Mouse (Mus musculus): ENCODE results near the gene Hexa.

DNA sequence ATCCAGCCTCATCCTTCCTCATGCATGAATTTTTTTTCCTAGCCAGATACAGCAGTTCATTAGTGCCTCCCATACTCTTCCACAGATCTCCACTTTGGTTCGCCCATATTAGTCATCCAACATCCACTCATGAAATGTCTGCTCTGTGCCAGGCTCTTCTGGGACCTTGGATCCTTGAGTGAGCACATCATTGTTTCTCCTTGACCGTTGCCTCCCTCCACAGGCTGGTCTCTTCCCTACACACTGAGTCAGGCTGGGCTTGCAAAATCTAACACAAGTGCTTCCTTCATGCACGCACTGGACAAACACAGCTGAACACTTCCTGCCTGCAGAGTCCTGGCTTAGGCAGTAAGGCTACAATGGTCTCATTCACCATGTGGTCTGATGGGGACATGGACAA is 1.7 kb upstream of the Hexa start:
- TF ChIP-seq MAFK (IDR thresholded peaks at IDR 0.05; ENCODE audit: insufficient read depth, low read depth, low read length): no peak
- TF ChIP-seq HCFC1 (IDR thresholded peaks at IDR 0.05; ENCODE audit: borderline replicate concordance, insufficient read depth, low read length): no peak
